Mouse (Mus musculus): ENCODE data around the gene Herpud1. TPM values are rescaled to one million over a fixed set of nuclear protein-coding genes. Genes with fewer than 3 reads are reported as not detected.
"Not testable (repeated sequence)": the region's sequence is repeated elsewhere in the genome, so short reads cannot be mapped to it uniquely, and the experiment has no call there.

Gene Herpud1
- polyA plus RNA-seq, 1 experiment, result 54.7 TPM

GRCm38 (mm10) chr8:94385506-94386213, 578 bp upstream of the Herpud1 start:
- peaks cover 2% of the 10 kb centered on the region; the same call in 1 of the 2 replicates for H3K4me1 ChIP-seq (ENCODE audit: control insufficient read depth, insufficient read depth, insufficient read length, low read length)
- H3K27ac ChIP-seq (replicated peaks; ENCODE audit: low read depth, low read length), result peak overlapping the region; percentile 97
- H3K4me3 ChIP-seq (ENCODE audit: insufficient read depth, low read depth, low read length), result peak overlapping the region; percentile 84

GRCm38 (mm10) chr8:94387027-94387684, 918 bp downstream of the Herpud1 start:
- peak overlapping the region; percentile 98 for H3K27ac ChIP-seq (replicated peaks; ENCODE audit: low read depth, low read length)
- peaks cover 2% of the 10 kb centered on the region; the same call in 1 of the 2 replicates for H3K4me1 ChIP-seq (ENCODE audit: control insufficient read depth, insufficient read depth, insufficient read length, low read length)
- H3K4me3 ChIP-seq (ENCODE audit: insufficient read depth, low read depth, low read length), result peak overlapping the region; percentile 94

- H3K4me3 ChIP-seq (ENCODE audit: insufficient read depth, low read depth, low read length), result peak overlapping the region; percentile 72
- H3K4me1 ChIP-seq (ENCODE audit: control insufficient read depth, insufficient read depth, insufficient read length, low read length), result peaks cover 2% of the 10 kb centered on the region; the same call in 1 of the 2 replicates
- peak overlapping the region; percentile 81 for H3K27ac ChIP-seq (replicated peaks; ENCODE audit: low read depth, low read length)
Measured at GRCm38 (mm10) chr8:94387785-94388184, 1.5 kb downstream of the Herpud1 start.

GRCm38 (mm10) chr8:94389531-94389930, 3.3 kb downstream of the Herpud1 start:
- Histone ChIP-seq H3K27ac (replicated peaks; ENCODE audit: low read depth, low read length) (no peak overlapping the region), H3K4me3 (ENCODE audit: insufficient read depth, low read depth, low read length) (no peak overlapping the region), H3K4me1 (ENCODE audit: control insufficient read depth, insufficient read depth, insufficient read length, low read length) (peaks cover 2% of the 10 kb centered on the region; the same call in 1 of the 2 replicates)

GRCm38 (mm10) chr8:94390429-94390828, 4.2 kb downstream of the Herpud1 start:
- Histone ChIP-seq H3K27ac (replicated peaks; ENCODE audit: low read depth, low read length) (no peak overlapping the region), H3K4me3 (ENCODE audit: insufficient read depth, low read depth, low read length) (no peak overlapping the region), H3K4me1 (ENCODE audit: control insufficient read depth, insufficient read depth, insufficient read length, low read length) (peaks cover 2% of the 10 kb centered on the region; the same call in 1 of the 2 replicates)

GRCm38 (mm10) chr8:94390910-94391309, 4.7 kb downstream of the Herpud1 start:
- no peak overlapping the region for H3K4me3 ChIP-seq (ENCODE audit: insufficient read depth, low read depth, low read length)
- 0 out of 2 replicates have a peak, but pooled peaks cover 2% of the 10 kb centered on the region for H3K4me1 ChIP-seq (ENCODE audit: control insufficient read depth, insufficient read depth, insufficient read length, low read length)
- H3K27ac ChIP-seq (replicated peaks; ENCODE audit: low read depth, low read length), result no peak overlapping the region

- Histone ChIP-seq H3K4me1 (ENCODE audit: control insufficient read depth, insufficient read depth, insufficient read length, low read length) (0 out of 2 replicates have a peak, but pooled peaks cover 2% of the 10 kb centered on the region), H3K27ac (replicated peaks; ENCODE audit: low read depth, low read length) (no peak overlapping the region), H3K4me3 (ENCODE audit: insufficient read depth, low read depth, low read length) (no peak overlapping the region)
Measured at GRCm38 (mm10) chr8:94392147-94392546, 5.9 kb downstream of the Herpud1 start.

- no peak overlapping the region for H3K27ac ChIP-seq (replicated peaks; ENCODE audit: low read depth, low read length)
- H3K4me3 ChIP-seq (ENCODE audit: insufficient read depth, low read depth, low read length), result no peak overlapping the region
Measured at GRCm38 (mm10) chr8:94392648-94393047, 6.4 kb downstream of the Herpud1 start.

GRCm38 (mm10) chr8:94395851-94396540, 9.8 kb downstream of the Herpud1 start:
- Histone ChIP-seq H3K4me1 (ENCODE audit: control insufficient read depth, insufficient read depth, insufficient read length, low read length) (no peaks in the 10 kb centered on the region), H3K27ac (replicated peaks; ENCODE audit: low read depth, low read length) (no peak overlapping the region), H3K4me3 (ENCODE audit: insufficient read depth, low read depth, low read length) (no peak overlapping the region)

More at GRCm38 (mm10) chr8:94392648-94393047, 6.4 kb downstream of the Herpud1 start:
- H3K4me1 ChIP-seq (ENCODE audit: control insufficient read depth, insufficient read depth, insufficient read length, low read length), result 0 out of 2 replicates have a peak, but pooled peaks cover 2% of the 10 kb centered on the region

GRCm38 (mm10) chr8:94396964-94397657, 10.9 kb downstream of the Herpud1 start:
- Histone ChIP-seq H3K27ac (replicated peaks; ENCODE audit: low read depth, low read length) (no peak overlapping the region), H3K4me3 (ENCODE audit: insufficient read depth, low read depth, low read length) (no peak overlapping the region), H3K4me1 (ENCODE audit: control insufficient read depth, insufficient read depth, insufficient read length, low read length) (no peaks in the 10 kb centered on the region)

GRCm38 (mm10) chr8:94398587-94398986, 12.3 kb downstream of the Herpud1 start:
- H3K4me1 ChIP-seq (ENCODE audit: control insufficient read depth, insufficient read depth, insufficient read length, low read length), result no peaks in the 10 kb centered on the region
- no peak overlapping the region for H3K4me3 ChIP-seq (ENCODE audit: insufficient read depth, low read depth, low read length)
- H3K27ac ChIP-seq (replicated peaks; ENCODE audit: low read depth, low read length), result no peak overlapping the region

- H3K27ac ChIP-seq (replicated peaks; ENCODE audit: low read depth, low read length), result no peak overlapping the region
Measured at GRCm38 (mm10) chr8:94399361-94399953, 13.2 kb downstream of the Herpud1 start.

GRCm38 (mm10) chr8:94399957-94400356, 13.7 kb downstream of the Herpud1 start:
- H3K27ac ChIP-seq (replicated peaks; ENCODE audit: low read depth, low read length); H3K4me3 ChIP-seq (ENCODE audit: insufficient read depth, low read depth, low read length); H3K4me1 ChIP-seq (ENCODE audit: control insufficient read depth, insufficient read depth, insufficient read length, low read length): not testable (repeated sequence)

More at GRCm38 (mm10) chr8:94399361-94399953, 13.2 kb downstream of the Herpud1 start:
- no peaks in the 10 kb centered on the region for H3K4me1 ChIP-seq (ENCODE audit: control insufficient read depth, insufficient read depth, insufficient read length, low read length)
- H3K4me3 ChIP-seq (ENCODE audit: insufficient read depth, low read depth, low read length), result no peak overlapping the region

- no peaks in the 10 kb centered on the region for H3K4me1 ChIP-seq (ENCODE audit: control insufficient read depth, insufficient read depth, insufficient read length, low read length)
- H3K27ac ChIP-seq (replicated peaks; ENCODE audit: low read depth, low read length), result no peak overlapping the region
- no peak overlapping the region for H3K4me3 ChIP-seq (ENCODE audit: insufficient read depth, low read depth, low read length)
Measured at GRCm38 (mm10) chr8:94408443-94409080, 22.3 kb downstream of the Herpud1 start.

Measured in brown adipose tissue, adult 24 weeks (tissue).